Mouse (Mus musculus) olfactory bulb, adult 2 months (tissue): ENCODE results near the gene Wdr73.

Source experiments
- CTCF ChIP-seq: fragments of 200-500 bp; IDR thresholded peaks from 2 replicates; pipeline ENCODE4 v1.5.1; 2012; ENCODE audit warnings: low read depth, mild to moderate bottlenecking, low read length, moderate library complexity; ENCODE audit not compliant: insufficient read depth
- POLR2A ChIP-seq: fragments of 200-500 bp; IDR thresholded peaks from 2 replicates; pipeline ENCODE4 v1.6.1; 2012; ENCODE audit warnings: mild to moderate bottlenecking, low read depth, low read length, moderate library complexity; ENCODE audit not compliant: insufficient read depth

GRCm38 (mm10) chr7:80903625-80904422, 2.8 kb upstream of the Wdr73 start:
- TF ChIP-seq CTCF: no peak
- TF ChIP-seq POLR2A: no peak
